In genomic region chr15:97458748-97459221, GRCm38 (mm10) we compare ENCODE assay signal across 7 mouse cellular contexts.
DNase-seq lines count a peak whose midpoint lies in the region; ATAC-seq lines count a peak whose summit lies in the region.

No protein-coding gene starts in this region.

- ATAC-seq in lung, embryonic 15.5 days (ENCODE audit: borderline replicate concordance, extremely low read depth, low FRiP score, low TSS enrichment): no peak
- ATAC-seq in activated CD4-positive, CD25-positive, alpha-beta regulatory T cell, adult 4 months: peak; percentile 69
- no peak for ATAC-seq in midbrain, embryonic 14.5 days (ENCODE audit: low FRiP score, low TSS enrichment)
- ATAC-seq in cerebellum, adult (ENCODE audit: insufficient number of reproducible peaks, low FRiP score, low TSS enrichment): no peak

- DNase-seq in lung, postnatal 14 days: no peak
- DNase-seq in midbrain, embryonic 14.5 days: no peak
- DNase-seq in thymus, postnatal 10 days (ENCODE audit: low spot score in 2 of 2): peak; percentile 67 to 68
- no peak for DNase-seq in adrenal gland, adult 8-10 months

- no peaks in the 10 kb centered on the region for H3K27me3 ChIP-seq in lung, embryonic 15.5 days
- no peaks in the 10 kb centered on the region for H3K27me3 ChIP-seq in midbrain, embryonic 14.5 days (ENCODE audit: control insufficient read depth, insufficient read depth, low read length)

- no peak overlapping the region for H3K4me3 ChIP-seq in lung, embryonic 15.5 days
- no peak overlapping the region for H3K4me3 ChIP-seq in midbrain, embryonic 14.5 days (replicated peaks; ENCODE audit: low read depth, low read length)

- H3K36me3 ChIP-seq in lung, embryonic 15.5 days: no peaks in the 10 kb centered on the region
- no peaks in the 10 kb centered on the region for H3K36me3 ChIP-seq in midbrain, embryonic 14.5 days (ENCODE audit: control insufficient read depth, insufficient read depth, low read length)

- WGBS in lung, embryonic 15.5 days: 53% methylated on average over 11 of the region's 11 CpGs
- whole genome bisulfite sequencing in midbrain, embryonic 14.5 days: 64% methylated on average over 11 of the region's 11 CpGs

- no peak overlapping the region for H3K9ac ChIP-seq in lung, embryonic 15.5 days
- no peak overlapping the region for H3K9ac ChIP-seq in midbrain, embryonic 14.5 days (replicated peaks; ENCODE audit: low read length)

- peaks cover 9% of the 10 kb centered on the region for H3K4me1 ChIP-seq in lung, embryonic 15.5 days
- H3K4me1 ChIP-seq in midbrain, embryonic 14.5 days (ENCODE audit: control insufficient read depth, insufficient read depth, low read length): no peaks in the 10 kb centered on the region

- H3K4me2 ChIP-seq in lung, embryonic 15.5 days: peak overlapping the region; percentile 16; the same call in 1 of the 2 replicates
- H3K4me2 ChIP-seq in midbrain, embryonic 14.5 days (ENCODE audit: low read length): peak overlapping the region; percentile 20; the same call in 1 of the 2 replicates

- no peak overlapping the region for H3K27ac ChIP-seq in lung, embryonic 15.5 days
- no peak overlapping the region for H3K27ac ChIP-seq in midbrain, embryonic 14.5 days (replicated peaks; ENCODE audit: low read depth, low read length)

- H3K9me3 ChIP-seq in lung, embryonic 15.5 days: no peaks in the 10 kb centered on the region
- H3K9me3 ChIP-seq in midbrain, embryonic 14.5 days (ENCODE audit: control insufficient read depth, low read length): no peaks in the 10 kb centered on the region

Comparison
In these comparisons a context has a peak if more than half of its experiments do, and no peak if none do; other contexts are left out.
1. DNase-seq: peak in thymus, postnatal 10 days (2 of 2); none in lung, postnatal 14 days (single experiment), midbrain, embryonic 14.5 days (single experiment) and adrenal gland, adult 8-10 months (single experiment).